Mouse (Mus musculus) megakaryocyte, embryonic 14.5 days (primary cell): ENCODE measurements around the gene Adgrf2.

Experiments used
- FLI1 ChIP-seq: IDR thresholded peaks from 2 replicates; pipeline ENCODE4 v1.6.1; 2012; ENCODE audit warnings: low read length, inconsistent platforms, mixed read lengths
- GATA1 ChIP-seq: IDR thresholded peaks from 3 replicates; pipeline ENCODE4 v1.6.1; 2012; ENCODE audit warnings: mixed read lengths, low read length, inconsistent platforms, borderline replicate concordance

DNA sequence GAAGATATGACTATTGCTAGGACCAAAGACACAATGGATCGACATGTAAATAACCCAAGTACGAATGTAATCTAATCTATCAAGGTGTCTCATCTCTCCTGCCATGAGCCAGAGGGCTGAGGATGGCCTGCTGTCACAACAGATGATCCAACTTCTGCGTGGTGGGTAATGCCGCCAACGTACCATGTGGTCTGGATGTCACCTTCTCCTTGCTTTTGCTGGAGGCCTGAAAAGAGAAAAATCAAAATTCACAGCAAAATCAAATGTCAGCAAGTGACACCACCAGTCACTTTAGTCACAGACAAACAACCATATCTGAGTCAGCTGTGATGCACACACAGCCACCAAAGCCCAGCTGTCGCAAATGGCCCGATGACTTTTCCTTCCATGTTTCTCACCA, 27.0 kb downstream of the Adgrf2 start:
- TF ChIP-seq GATA1 (no peak), FLI1 (no peak)
